Mouse (Mus musculus): ENCODE measurements at regions not wholly inside any gene's neighbourhood (a gene's known extent, or its start where the extent isn't known, plus 50 kb on each side); places are given as distances from the start of the nearest gene placed in this dataset.

GRCm38 (mm10) chr9:46757005-46757672, 241.4 kb upstream of the Gm4791 start:
- Histone ChIP-seq H3K27ac (ENCODE audit: low read length) (no peak overlapping the region), H3K4me2 (ENCODE audit: low read length) (peak overlapping the region; percentile 22; the same call in 1 of the 2 replicates), H3K36me3 (ENCODE audit: control insufficient read depth, insufficient read depth) (no peaks in the 10 kb centered on the region), H3K4me3 (replicated peaks; ENCODE audit: low read length) (peak overlapping the region; percentile 13; the same call in 1 of the 2 replicates), H3K4me1 (replicated peaks; ENCODE audit: control insufficient read depth, insufficient read depth, low read length) (peaks cover 12% of the 10 kb centered on the region), H3K9ac (replicated peaks; ENCODE audit: low read depth, low read length) (no peak overlapping the region), H3K27me3 (replicated peaks; ENCODE audit: control insufficient read depth, insufficient read depth, low read length) (no peaks in the 10 kb centered on the region), H3K9me3 (ENCODE audit: control insufficient read depth, low read length) (peaks cover 3% of the 10 kb centered on the region; the same call in 1 of the 2 replicates)
- WGBS, result 36% methylated on average over 6 of the region's 6 CpGs
- peak; percentile 86 for ATAC-seq

DNA sequence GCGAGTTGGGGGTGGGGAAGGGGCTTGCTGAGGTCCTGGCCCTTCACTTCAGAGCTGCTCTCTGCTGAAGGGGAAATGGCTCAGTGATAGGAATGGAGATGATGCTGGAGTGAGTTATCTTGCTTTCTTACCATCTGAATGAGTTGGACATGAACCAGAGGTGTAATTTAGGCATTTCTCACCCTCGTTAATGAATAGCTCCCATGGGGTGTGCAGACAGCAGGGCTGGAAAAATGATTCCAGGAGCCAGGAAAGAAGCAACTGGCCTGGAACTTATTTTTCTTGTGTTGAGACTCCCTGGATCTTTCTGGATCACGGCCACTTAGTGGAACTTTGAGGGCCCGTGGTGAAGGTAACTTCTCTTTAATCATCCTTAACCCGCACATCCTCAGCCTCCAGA, 246.6 kb upstream of the Gm4791 start:
- Histone ChIP-seq H3K9ac (replicated peaks; ENCODE audit: low read depth, low read length) (no peak overlapping the region), H3K36me3 (ENCODE audit: control insufficient read depth, insufficient read depth) (no peaks in the 10 kb centered on the region), H3K9me3 (ENCODE audit: control insufficient read depth, low read length) (peaks cover 3% of the 10 kb centered on the region; the same call in 1 of the 2 replicates), H3K4me2 (ENCODE audit: low read length) (no peak overlapping the region), H3K4me3 (replicated peaks; ENCODE audit: low read length) (no peak overlapping the region), H3K27me3 (replicated peaks; ENCODE audit: control insufficient read depth, insufficient read depth, low read length) (no peaks in the 10 kb centered on the region), H3K4me1 (replicated peaks; ENCODE audit: control insufficient read depth, insufficient read depth, low read length) (peaks cover 20% of the 10 kb centered on the region), H3K27ac (ENCODE audit: low read length) (no peak overlapping the region)
- no peak for ATAC-seq
- 31% methylated on average over 5 of the region's 5 CpGs for WGBS

DNA sequence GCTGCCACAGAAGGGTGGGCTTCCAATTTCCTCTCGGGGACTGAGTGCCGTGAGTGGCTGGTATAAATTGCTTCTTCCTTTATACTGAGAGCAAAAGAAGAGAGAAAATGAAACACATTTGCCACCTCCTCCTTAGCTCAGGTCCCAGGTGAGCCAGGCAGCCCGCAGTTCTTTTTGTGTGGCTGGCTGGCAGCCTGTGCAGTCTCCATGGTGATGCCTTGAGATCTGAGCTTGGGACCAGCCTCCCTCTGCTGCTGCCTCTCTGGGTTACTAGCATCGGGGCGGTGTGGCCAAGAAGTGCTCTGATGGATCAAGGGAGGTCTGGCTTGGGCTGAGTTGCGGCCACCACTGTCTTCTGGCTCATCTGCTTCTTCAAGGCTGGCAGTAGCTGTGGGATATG, 249.1 kb upstream of the Gm4791 start:
- no peak; the same call in 1 of the 2 replicates for ATAC-seq

GRCm38 (mm10) chr9:46746266-46746665, 252.3 kb upstream of the Gm4791 start:
- ATAC-seq, result no peak
- Histone ChIP-seq H3K27ac (ENCODE audit: low read length) (no peak overlapping the region), H3K4me3 (replicated peaks; ENCODE audit: low read length) (no peak overlapping the region), H3K9ac (replicated peaks; ENCODE audit: low read depth, low read length) (no peak overlapping the region), H3K36me3 (ENCODE audit: control insufficient read depth, insufficient read depth) (no peaks in the 10 kb centered on the region), H3K4me1 (replicated peaks; ENCODE audit: control insufficient read depth, insufficient read depth, low read length) (peaks cover 8% of the 10 kb centered on the region), H3K27me3 (replicated peaks; ENCODE audit: control insufficient read depth, insufficient read depth, low read length) (no peaks in the 10 kb centered on the region; the same call in 1 of the 2 replicates), H3K4me2 (ENCODE audit: low read length) (no peak overlapping the region), H3K9me3 (ENCODE audit: control insufficient read depth, low read length) (no peaks in the 10 kb centered on the region)
- 70% methylated on average over 3 of the region's 3 CpGs for WGBS

More for the DNA sequence above, 249.1 kb upstream of the Gm4791 start:
- no peaks in the 10 kb centered on the region for H3K9me3 ChIP-seq (ENCODE audit: control insufficient read depth, low read length)
- H3K27ac ChIP-seq (ENCODE audit: low read length), result no peak overlapping the region
- H3K4me2 ChIP-seq (ENCODE audit: low read length), result no peak overlapping the region
- peaks cover 20% of the 10 kb centered on the region for H3K4me1 ChIP-seq (replicated peaks; ENCODE audit: control insufficient read depth, insufficient read depth, low read length)
- 46% methylated on average over 6 of the region's 6 CpGs for WGBS
- no peak overlapping the region for H3K9ac ChIP-seq (replicated peaks; ENCODE audit: low read depth, low read length)
- no peak overlapping the region for H3K4me3 ChIP-seq (replicated peaks; ENCODE audit: low read length)
- H3K36me3 ChIP-seq (ENCODE audit: control insufficient read depth, insufficient read depth), result no peaks in the 10 kb centered on the region
- H3K27me3 ChIP-seq (replicated peaks; ENCODE audit: control insufficient read depth, insufficient read depth, low read length), result no peaks in the 10 kb centered on the region

- no peak overlapping the region for H3K4me3 ChIP-seq (replicated peaks; ENCODE audit: low read length)
- H3K36me3 ChIP-seq (ENCODE audit: control insufficient read depth, insufficient read depth), result no peaks in the 10 kb centered on the region
- H3K27ac ChIP-seq (ENCODE audit: low read length), result no peak overlapping the region
- H3K27me3 ChIP-seq (replicated peaks; ENCODE audit: control insufficient read depth, insufficient read depth, low read length), result no peaks in the 10 kb centered on the region; the same call in 1 of the 2 replicates
- no peak for ATAC-seq
- peaks cover 19% of the 10 kb centered on the region for H3K4me1 ChIP-seq (replicated peaks; ENCODE audit: control insufficient read depth, insufficient read depth, low read length)
- no peak overlapping the region for H3K4me2 ChIP-seq (ENCODE audit: low read length)
- no peaks in the 10 kb centered on the region for H3K9me3 ChIP-seq (ENCODE audit: control insufficient read depth, low read length)
- H3K9ac ChIP-seq (replicated peaks; ENCODE audit: low read depth, low read length), result no peak overlapping the region
- 87% methylated on average over 4 of the region's 4 CpGs for WGBS
Observed at GRCm38 (mm10) chr9:46740496-46740895, 258.0 kb upstream of the Gm4791 start.

- WGBS, result 62% methylated on average over 3 of the region's 3 CpGs
- no peaks in the 10 kb centered on the region for H3K9me3 ChIP-seq (ENCODE audit: control insufficient read depth, low read length)
- H3K4me3 ChIP-seq (replicated peaks; ENCODE audit: low read length), result no peak overlapping the region
- no peak for ATAC-seq
- peaks cover 19% of the 10 kb centered on the region for H3K4me1 ChIP-seq (replicated peaks; ENCODE audit: control insufficient read depth, insufficient read depth, low read length)
- no peak overlapping the region for H3K4me2 ChIP-seq (ENCODE audit: low read length)
- no peaks in the 10 kb centered on the region; the same call in none of the 2 replicates for H3K27me3 ChIP-seq (replicated peaks; ENCODE audit: control insufficient read depth, insufficient read depth, low read length)
- no peaks in the 10 kb centered on the region for H3K36me3 ChIP-seq (ENCODE audit: control insufficient read depth, insufficient read depth)
- H3K27ac ChIP-seq (ENCODE audit: low read length), result no peak overlapping the region
- no peak overlapping the region for H3K9ac ChIP-seq (replicated peaks; ENCODE audit: low read depth, low read length)
Observed at GRCm38 (mm10) chr9:46739341-46739740, 259.2 kb upstream of the Gm4791 start.

DNA sequence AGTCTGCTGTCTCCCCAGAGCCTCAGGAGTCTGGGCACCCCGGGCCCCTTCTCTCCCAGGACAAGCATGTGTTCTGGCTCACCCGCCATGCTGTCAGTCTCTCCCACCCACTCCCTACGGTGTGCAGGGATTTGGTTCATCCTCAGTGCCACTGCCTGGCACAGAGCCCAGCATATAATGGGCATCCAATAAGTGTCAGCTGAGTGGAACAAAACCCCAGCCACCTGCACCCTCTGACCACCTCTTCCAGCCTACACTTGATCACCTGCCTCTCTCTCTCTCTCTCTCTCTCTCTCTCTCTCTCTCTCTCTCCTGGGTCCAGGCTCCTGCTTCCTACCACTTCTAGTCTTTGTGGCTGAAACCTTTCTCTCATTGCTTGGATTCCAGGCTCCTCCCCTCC, 259.9 kb upstream of the Gm4791 start:
- 11% methylated on average over 3 of the region's 3 CpGs for WGBS
- H3K27me3 ChIP-seq (replicated peaks; ENCODE audit: control insufficient read depth, insufficient read depth, low read length), result no peaks in the 10 kb centered on the region; the same call in none of the 2 replicates
- no peak overlapping the region for H3K27ac ChIP-seq (ENCODE audit: low read length)
- no peak overlapping the region for H3K4me3 ChIP-seq (replicated peaks; ENCODE audit: low read length)
- 0 out of 2 replicates have a peak, but pooled peaks have one; percentile 44 for ATAC-seq
- H3K9ac ChIP-seq (replicated peaks; ENCODE audit: low read depth, low read length), result no peak overlapping the region
- H3K4me1 ChIP-seq (replicated peaks; ENCODE audit: control insufficient read depth, insufficient read depth, low read length), result peaks cover 19% of the 10 kb centered on the region
- no peaks in the 10 kb centered on the region for H3K36me3 ChIP-seq (ENCODE audit: control insufficient read depth, insufficient read depth)
- no peak overlapping the region for H3K4me2 ChIP-seq (ENCODE audit: low read length)
- no peaks in the 10 kb centered on the region for H3K9me3 ChIP-seq (ENCODE audit: control insufficient read depth, low read length)

GRCm38 (mm10) chr9:46738056-46738455, 260.5 kb upstream of the Gm4791 start:
- no peak overlapping the region for H3K4me3 ChIP-seq (replicated peaks; ENCODE audit: low read length)

GRCm38 (mm10) chr9:46737446-46737845, 261.1 kb upstream of the Gm4791 start:
- Histone ChIP-seq H3K9me3 (ENCODE audit: control insufficient read depth, low read length) (no peaks in the 10 kb centered on the region), H3K9ac (replicated peaks; ENCODE audit: low read depth, low read length) (no peak overlapping the region), H3K36me3 (ENCODE audit: control insufficient read depth, insufficient read depth) (no peaks in the 10 kb centered on the region), H3K27me3 (replicated peaks; ENCODE audit: control insufficient read depth, insufficient read depth, low read length) (no peaks in the 10 kb centered on the region; the same call in 1 of the 2 replicates), H3K4me1 (replicated peaks; ENCODE audit: control insufficient read depth, insufficient read depth, low read length) (peaks cover 19% of the 10 kb centered on the region), H3K4me3 (replicated peaks; ENCODE audit: low read length) (no peak overlapping the region), H3K4me2 (ENCODE audit: low read length) (no peak overlapping the region), H3K27ac (ENCODE audit: low read length) (no peak overlapping the region)
- ATAC-seq, result no peak
- 27% methylated on average over 3 of the region's 3 CpGs for WGBS

More at GRCm38 (mm10) chr9:46738056-46738455, 260.5 kb upstream of the Gm4791 start:
- H3K9me3 ChIP-seq (ENCODE audit: control insufficient read depth, low read length), result no peaks in the 10 kb centered on the region
- no peaks in the 10 kb centered on the region; the same call in 1 of the 2 replicates for H3K27me3 ChIP-seq (replicated peaks; ENCODE audit: control insufficient read depth, insufficient read depth, low read length)
- no peak overlapping the region for H3K9ac ChIP-seq (replicated peaks; ENCODE audit: low read depth, low read length)
- 27% methylated on average over 4 of the region's 4 CpGs for WGBS
- peaks cover 19% of the 10 kb centered on the region for H3K4me1 ChIP-seq (replicated peaks; ENCODE audit: control insufficient read depth, insufficient read depth, low read length)
- no peak overlapping the region for H3K27ac ChIP-seq (ENCODE audit: low read length)
- 0 out of 2 replicates have a peak, but pooled peaks have one; percentile 29 for ATAC-seq
- H3K36me3 ChIP-seq (ENCODE audit: control insufficient read depth, insufficient read depth), result no peaks in the 10 kb centered on the region
- H3K4me2 ChIP-seq (ENCODE audit: low read length), result no peak overlapping the region
